Mouse (Mus musculus): ENCODE results near the gene Oasl1. TPM values are rescaled to one million over a fixed set of nuclear protein-coding genes. Genes with fewer than 3 reads are reported as not detected.
A peak's percentile ranks its signal among the peaks of the same experiment; 100 is the strongest.

Oasl1 gene
- polyA plus RNA-seq, 1 experiment = not detected

GRCm38 (mm10) chr5:114961590-114962360, 38.7 kb downstream of the Oasl1 start:
- H3K27me3 ChIP-seq (ENCODE audit: control insufficient read depth) = peaks cover 2% of the 10 kb centered on the region
- TF ChIP-seq TAL1 (IDR thresholded peaks at IDR 0.05; ENCODE audit: low read length) = no peak
- no peak for TF ChIP-seq GATA1 (IDR thresholded peaks at IDR 0.05; ENCODE audit: low read length)
- H3K36me3 ChIP-seq (ENCODE audit: control insufficient read depth) = no peaks in the 10 kb centered on the region; the same call in 1 of the 2 replicates
- peaks cover 13% of the 10 kb centered on the region for H3K4me1 ChIP-seq (ENCODE audit: control insufficient read depth)
- no peaks in the 10 kb centered on the region for H3K9me3 ChIP-seq (ENCODE audit: control insufficient read depth, low read length)
- no peak overlapping the region for H3K4me3 ChIP-seq (replicated peaks)

DNA sequence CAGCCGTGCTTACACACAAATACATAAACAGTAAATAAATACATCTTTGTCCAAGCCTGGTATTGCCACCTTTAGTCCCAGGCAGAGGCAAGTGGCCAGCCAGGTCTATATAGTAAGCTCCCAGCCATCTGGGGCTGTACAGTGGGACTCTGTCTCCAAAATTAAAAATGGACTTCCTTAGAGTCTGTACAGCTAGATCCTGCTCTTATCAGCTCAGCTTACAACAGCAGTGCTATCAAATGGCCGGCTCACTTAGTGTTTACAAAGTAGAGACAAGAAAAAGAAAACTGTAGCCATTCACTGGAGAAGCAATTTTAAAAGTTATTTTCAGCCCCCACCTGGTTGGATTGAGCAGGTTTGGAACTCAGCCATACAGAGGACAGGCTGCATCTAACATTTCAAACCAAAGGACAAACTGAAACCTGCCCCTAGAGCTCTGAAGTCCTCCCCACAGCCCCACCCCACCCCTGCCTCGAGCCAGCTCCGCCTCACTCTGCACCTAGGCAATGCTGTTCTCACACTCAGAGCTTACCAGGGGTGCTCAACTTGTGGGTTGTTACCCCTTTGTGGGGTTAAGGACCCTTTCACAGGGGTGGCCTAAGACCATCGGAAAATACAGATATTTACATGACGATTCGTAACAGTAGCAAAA, 41.4 kb downstream of the Oasl1 start:
- H3K9me3 ChIP-seq (ENCODE audit: control insufficient read depth, low read length) = no peaks in the 10 kb centered on the region
- TF ChIP-seq TAL1 (IDR thresholded peaks at IDR 0.05; ENCODE audit: low read length) = no peak
- TF ChIP-seq GATA1 (IDR thresholded peaks at IDR 0.05; ENCODE audit: low read length) = no peak
- H3K27me3 ChIP-seq (ENCODE audit: control insufficient read depth) = peaks cover 23% of the 10 kb centered on the region
- no peaks in the 10 kb centered on the region; the same call in 1 of the 2 replicates for H3K36me3 ChIP-seq (ENCODE audit: control insufficient read depth)
- H3K4me1 ChIP-seq (ENCODE audit: control insufficient read depth) = peaks cover 13% of the 10 kb centered on the region
- H3K4me3 ChIP-seq (replicated peaks) = peak overlapping the region; percentile 36

DNA sequence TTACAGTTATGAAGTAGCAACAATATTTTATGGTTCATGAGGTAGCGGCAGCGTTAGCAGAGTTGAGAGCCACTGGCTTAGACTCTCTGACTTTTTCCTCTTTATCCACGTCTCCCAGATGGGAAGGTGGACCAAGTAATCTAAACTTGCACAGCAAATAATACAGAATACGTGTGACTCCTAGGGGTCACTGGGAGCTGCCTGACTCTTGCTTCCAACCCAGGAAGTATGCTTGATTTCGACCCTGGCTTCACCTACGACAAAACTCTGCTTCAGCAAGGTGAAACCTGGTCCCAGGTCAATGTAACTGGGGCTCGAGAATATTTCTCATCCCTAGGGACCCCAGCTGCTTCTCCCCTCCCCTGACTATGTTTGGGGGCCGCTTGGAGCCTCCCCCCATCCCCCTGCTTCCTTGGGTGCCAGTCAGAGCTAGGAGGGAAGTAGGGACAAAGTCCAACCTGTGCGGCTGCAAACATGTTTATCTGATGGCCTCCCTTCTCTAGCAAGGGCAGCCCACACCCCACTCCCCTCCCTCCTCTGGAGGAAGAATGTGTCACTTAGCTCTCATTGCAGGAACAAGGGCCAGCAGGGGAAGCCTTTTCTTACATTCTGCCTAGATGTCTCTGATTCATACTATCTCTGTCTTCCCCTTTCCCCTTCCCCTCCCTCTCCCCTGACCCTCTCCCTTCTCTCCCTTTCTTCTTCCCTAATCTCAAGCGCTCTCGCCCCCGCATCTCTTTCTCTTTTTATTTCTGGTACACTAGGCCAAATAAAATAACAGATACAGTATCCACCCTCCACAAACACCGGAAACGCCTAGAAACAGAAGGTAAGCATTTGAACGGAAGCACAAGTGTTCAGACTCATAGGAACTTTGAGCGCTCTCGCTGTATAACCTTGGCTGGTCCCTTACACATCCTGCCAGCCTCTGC, 42.2 kb downstream of the Oasl1 start:
- Histone ChIP-seq H3K4me3 (replicated peaks) (no peak overlapping the region), H3K27me3 (ENCODE audit: control insufficient read depth) (peaks cover 23% of the 10 kb centered on the region)

GRCm38 (mm10) chr5:114967523-114968268, 44.7 kb downstream of the Oasl1 start:
- TF ChIP-seq TAL1 (IDR thresholded peaks at IDR 0.05; ENCODE audit: low read length) (no peak), GATA1 (IDR thresholded peaks at IDR 0.05; ENCODE audit: low read length) (no peak)
- Histone ChIP-seq H3K4me3 (replicated peaks) (no peak overlapping the region), H3K36me3 (ENCODE audit: control insufficient read depth) (no peaks in the 10 kb centered on the region; the same call in 1 of the 2 replicates), H3K9me3 (ENCODE audit: control insufficient read depth, low read length) (no peaks in the 10 kb centered on the region), H3K27me3 (ENCODE audit: control insufficient read depth) (peaks cover 23% of the 10 kb centered on the region), H3K4me1 (ENCODE audit: control insufficient read depth) (peaks cover 13% of the 10 kb centered on the region)

More for the DNA sequence above, 42.2 kb downstream of the Oasl1 start:
- Histone ChIP-seq H3K4me1 (ENCODE audit: control insufficient read depth) (peaks cover 13% of the 10 kb centered on the region), H3K9me3 (ENCODE audit: control insufficient read depth, low read length) (no peaks in the 10 kb centered on the region), H3K36me3 (ENCODE audit: control insufficient read depth) (no peaks in the 10 kb centered on the region)
- TF ChIP-seq GATA1 (IDR thresholded peaks at IDR 0.05; ENCODE audit: low read length) = no peak
- no peak for TF ChIP-seq TAL1 (IDR thresholded peaks at IDR 0.05; ENCODE audit: low read length)

GRCm38 (mm10) chr5:114968651-114969050, 45.6 kb downstream of the Oasl1 start:
- TF ChIP-seq TAL1 (IDR thresholded peaks at IDR 0.05; ENCODE audit: low read length) (no peak), GATA1 (IDR thresholded peaks at IDR 0.05; ENCODE audit: low read length) (no peak)
- H3K9me3 ChIP-seq (ENCODE audit: control insufficient read depth, low read length) = no peaks in the 10 kb centered on the region
- H3K4me1 ChIP-seq (ENCODE audit: control insufficient read depth) = peaks cover 13% of the 10 kb centered on the region
- no peaks in the 10 kb centered on the region; the same call in 1 of the 2 replicates for H3K36me3 ChIP-seq (ENCODE audit: control insufficient read depth)
- peak overlapping the region; percentile 54 for H3K4me3 ChIP-seq (replicated peaks)
- H3K27me3 ChIP-seq (ENCODE audit: control insufficient read depth) = peaks cover 23% of the 10 kb centered on the region

DNA sequence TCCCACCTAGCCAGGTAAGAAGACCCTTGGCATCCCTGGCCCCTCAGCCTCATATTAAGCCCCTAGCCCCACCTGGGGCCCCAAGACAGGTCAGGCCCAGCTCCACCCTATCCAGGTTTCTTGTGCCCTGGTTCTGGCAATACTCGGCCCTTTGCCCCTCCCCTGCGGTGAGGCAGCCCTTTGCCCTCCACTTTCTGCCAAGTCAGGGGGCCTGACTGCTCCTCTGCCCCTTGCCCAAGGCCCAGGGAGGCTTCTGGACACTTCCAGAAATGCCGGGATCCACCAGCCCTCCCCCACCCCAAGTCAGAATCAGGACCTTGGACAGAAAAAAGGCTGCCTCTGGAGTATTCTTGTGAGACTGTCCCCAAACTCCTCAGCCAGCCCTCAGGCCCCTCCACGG, 46.0 kb downstream of the Oasl1 start:
- Histone ChIP-seq H3K36me3 (ENCODE audit: control insufficient read depth) (no peaks in the 10 kb centered on the region; the same call in 1 of the 2 replicates), H3K4me1 (ENCODE audit: control insufficient read depth) (peaks cover 13% of the 10 kb centered on the region), H3K4me3 (replicated peaks) (peak overlapping the region; percentile 54), H3K27me3 (ENCODE audit: control insufficient read depth) (peaks cover 23% of the 10 kb centered on the region), H3K9me3 (ENCODE audit: control insufficient read depth, low read length) (no peaks in the 10 kb centered on the region)
- TF ChIP-seq GATA1 (IDR thresholded peaks at IDR 0.05; ENCODE audit: low read length) (no peak), TAL1 (IDR thresholded peaks at IDR 0.05; ENCODE audit: low read length) (no peak)

- H3K27me3 ChIP-seq (ENCODE audit: control insufficient read depth) = peaks cover 23% of the 10 kb centered on the region
- peak overlapping the region; percentile 54 for H3K4me3 ChIP-seq (replicated peaks)
- TF ChIP-seq GATA1 (IDR thresholded peaks at IDR 0.05; ENCODE audit: low read length) (no peak), TAL1 (IDR thresholded peaks at IDR 0.05; ENCODE audit: low read length) (no peak)
- H3K36me3 ChIP-seq (ENCODE audit: control insufficient read depth) = no peaks in the 10 kb centered on the region; the same call in 1 of the 2 replicates
- H3K4me1 ChIP-seq (ENCODE audit: control insufficient read depth) = peaks cover 7% of the 10 kb centered on the region
- H3K9me3 ChIP-seq (ENCODE audit: control insufficient read depth, low read length) = no peaks in the 10 kb centered on the region
Observed at GRCm38 (mm10) chr5:114969609-114970215, 46.7 kb downstream of the Oasl1 start.

GRCm38 (mm10) chr5:114970824-114971227, 47.8 kb downstream of the Oasl1 start, which contains the start of gene Hnf1a:
Gene Hnf1a (minus strand): TSS chr5:114971094.
- Histone ChIP-seq H3K4me1 (ENCODE audit: control insufficient read depth) (no peaks in the 10 kb centered on the region; the same call in 1 of the 2 replicates), H3K4me3 (replicated peaks) (peak within 1 kb of the TSS; percentile 54), H3K9me3 (ENCODE audit: control insufficient read depth, low read length) (no peaks in the 10 kb centered on the region), H3K27me3 (ENCODE audit: control insufficient read depth) (peaks cover 23% of the 10 kb centered on the region), H3K36me3 (ENCODE audit: control insufficient read depth) (no peaks in the 10 kb centered on the region; the same call in 1 of the 2 replicates)
- TF ChIP-seq TAL1 (IDR thresholded peaks at IDR 0.05; ENCODE audit: low read length) (no peak), GATA1 (IDR thresholded peaks at IDR 0.05; ENCODE audit: low read length) (no peak)
